Mouse (Mus musculus) forebrain, embryonic 11.5 days (tissue): ENCODE measurements around the gene Ccdc60. TPM values are rescaled to one million over a fixed set of nuclear protein-coding genes. Genes with fewer than 3 reads are reported as not detected.

Experiments
- ATAC-seq: fragments of 200-750 bp; cut with Nextera tagmentation; replicated peaks from 2 replicates; pipeline ENCODE4 v1.8.0; 2017; ENCODE audit warnings: moderate TSS enrichment; ENCODE audit not compliant: low FRiP score
- DNase-seq: peaks from one replicate; pipeline ENCODE4 v3.0.0-alpha.2; 2017; ENCODE audit warnings: low spot score
- H3K27ac ChIP-seq: fragments of 300-500 bp; sonication (generic); 2 replicates; pipeline ENCODE4 v1.5.1; 2014; ENCODE audit warnings: low read depth, low read length
- H3K27me3 ChIP-seq: fragments of 300-500 bp; sonication (generic); 2 replicates; pipeline ENCODE4 v1.6.1; 2014; ENCODE audit warnings: mild to moderate bottlenecking, low read length, mixed read lengths; ENCODE audit not compliant: control insufficient read depth, insufficient read depth
- H3K36me3 ChIP-seq: fragments of 300-500 bp; sonication (generic); 2 replicates; pipeline ENCODE4 v1.6.1; 2014; ENCODE audit warnings: mild to moderate bottlenecking, low read length, moderate library complexity, mixed read lengths; ENCODE audit not compliant: control insufficient read depth, insufficient read depth
- H3K4me1 ChIP-seq: fragments of 300-500 bp; sonication (generic); replicated peaks from 2 replicates; pipeline ENCODE4 v1.6.1; 2014; ENCODE audit warnings: low read length, mixed read lengths; ENCODE audit not compliant: control insufficient read depth, insufficient read depth
- H3K4me2 ChIP-seq: fragments of 300-500 bp; sonication (generic); 2 replicates; pipeline ENCODE4 v1.6.1; 2014; ENCODE audit warnings: low read depth, mild to moderate bottlenecking, low read length, moderate library complexity, mixed read lengths; ENCODE audit not compliant: severe bottlenecking
- H3K4me3 ChIP-seq: fragments of 300-500 bp; sonication (generic); 2 replicates; pipeline ENCODE4 v1.5.1; 2014; ENCODE audit warnings: low read depth, low read length
- H3K9ac ChIP-seq: fragments of 300-500 bp; sonication (generic); 2 replicates; pipeline ENCODE4 v1.6.1; 2014; ENCODE audit warnings: low read length
- H3K9me3 ChIP-seq: fragments of 300-500 bp; sonication (generic); 2 replicates; pipeline ENCODE4 v1.6.1; 2016; ENCODE audit warnings: low read length, mixed read lengths; ENCODE audit not compliant: control insufficient read depth
- WGBS: fragments of 180-500 bp; shearing (Covaris S2); extraction: QIAGEN DNeasy Blood & Tissue Kit; methylation state at CpG from one replicate; pipeline ENCODE4 v1.1.7; 2014; 5-methylcytosine and 5-hydroxymethylcytosine counted together
- polyA plus RNA-seq: library from polyadenylated mRNA; unstranded; fragments of >200 nt; fragmentation: Nextera tagmentation; extraction: Ambion mirVana; gene quantifications from 2 replicates; pipeline ENCODE4 v1.2.1, GENCODE M21; 2014

Gene Ccdc60
- polyA plus RNA-seq, 1 experiment from 2014 or later = 0.92 TPM

DNA sequence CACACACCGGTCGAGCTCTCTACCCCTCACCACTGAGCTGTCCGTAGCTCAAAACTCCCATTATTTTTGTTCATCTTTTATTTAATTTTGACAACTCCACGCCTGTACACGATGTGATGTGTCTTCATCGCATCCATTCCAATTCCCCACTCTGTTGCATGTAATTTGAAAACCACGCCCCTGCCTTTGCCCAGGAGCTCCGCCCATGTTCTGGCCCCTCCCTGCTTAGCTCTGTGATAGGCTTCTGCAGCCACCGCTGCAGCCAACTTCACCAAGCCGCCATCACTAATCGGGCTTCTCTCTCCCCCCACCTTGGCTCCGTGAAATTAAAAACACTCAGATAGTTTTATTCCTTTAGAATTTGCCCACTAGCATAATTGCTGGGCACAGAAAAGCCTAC, 144.1 kb downstream of the Ccdc60 start:
- Histone ChIP-seq H3K9me3 (no peaks in the 10 kb centered on the region), H3K36me3 (no peaks in the 10 kb centered on the region), H3K4me1 (no peaks in the 10 kb centered on the region), H3K27ac (no peak overlapping the region), H3K9ac (no peak overlapping the region), H3K27me3 (no peaks in the 10 kb centered on the region), H3K4me3 (no peak overlapping the region), H3K4me2 (no peak overlapping the region)
- ATAC-seq = no peak
- no peak for DNase-seq
- 69% methylated on average over 12 of the region's 12 CpGs for WGBS

DNA sequence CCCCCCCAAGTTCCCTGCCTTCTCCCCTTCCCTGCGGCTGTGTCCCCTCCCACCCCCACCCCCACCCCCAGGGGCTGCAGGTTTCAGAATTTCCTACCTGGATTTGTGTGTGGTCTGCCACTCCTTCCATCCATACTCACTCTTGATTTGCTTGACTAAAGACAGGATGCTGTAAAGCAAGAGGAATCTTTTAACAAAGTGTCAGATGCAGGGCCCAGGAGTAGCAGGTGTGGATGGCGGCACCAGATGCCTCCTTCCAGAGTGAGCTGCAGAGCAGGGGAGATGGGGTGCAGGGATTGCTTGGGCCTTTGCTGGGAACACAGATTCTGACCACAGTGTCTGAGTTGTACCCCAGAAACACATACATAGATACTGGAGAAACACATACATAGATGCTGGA, 148.1 kb downstream of the Ccdc60 start:
- no peak overlapping the region for H3K4me3 ChIP-seq
- H3K9ac ChIP-seq = no peak overlapping the region
- H3K27me3 ChIP-seq = no peaks in the 10 kb centered on the region
- no peaks in the 10 kb centered on the region for H3K4me1 ChIP-seq
- H3K36me3 ChIP-seq = no peaks in the 10 kb centered on the region
- DNase-seq = no peak
- no peak for ATAC-seq
- H3K27ac ChIP-seq = no peak overlapping the region
- no peak overlapping the region for H3K4me2 ChIP-seq
- no peaks in the 10 kb centered on the region for H3K9me3 ChIP-seq
- 52% methylated on average over 2 of the region's 2 CpGs for WGBS

DNA sequence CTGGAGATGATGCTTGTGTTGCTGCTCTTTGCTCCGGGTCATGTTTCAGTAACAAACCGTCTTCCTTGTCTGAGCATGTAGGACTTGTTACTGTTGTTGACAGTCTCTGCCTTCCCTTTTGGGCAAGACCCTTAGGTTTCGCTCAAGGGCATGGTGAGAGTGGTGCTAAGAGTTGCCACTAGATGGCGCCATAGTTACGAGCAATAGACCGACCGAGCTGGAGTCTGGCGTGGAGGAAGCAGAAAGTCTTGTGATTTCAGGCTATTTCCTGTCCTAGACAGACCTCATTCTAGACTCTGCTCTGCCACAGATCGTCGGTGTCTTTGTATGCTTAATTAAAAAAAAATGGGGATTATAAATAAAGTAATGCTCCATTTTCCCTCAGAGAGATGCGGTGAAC, 165.4 kb downstream of the Ccdc60 start:
- DNase-seq (peak; percentile 90), ATAC-seq (no peak)
- no peak overlapping the region for H3K4me3 ChIP-seq
- H3K4me1 ChIP-seq = no peaks in the 10 kb centered on the region
- no peaks in the 10 kb centered on the region for H3K36me3 ChIP-seq
- H3K9ac ChIP-seq = no peak overlapping the region
- no peak overlapping the region for H3K4me2 ChIP-seq
- H3K27me3 ChIP-seq = no peaks in the 10 kb centered on the region
- 13% methylated on average over 11 of the region's 11 CpGs for WGBS
- no peaks in the 10 kb centered on the region for H3K9me3 ChIP-seq
- no peak overlapping the region for H3K27ac ChIP-seq

DNA sequence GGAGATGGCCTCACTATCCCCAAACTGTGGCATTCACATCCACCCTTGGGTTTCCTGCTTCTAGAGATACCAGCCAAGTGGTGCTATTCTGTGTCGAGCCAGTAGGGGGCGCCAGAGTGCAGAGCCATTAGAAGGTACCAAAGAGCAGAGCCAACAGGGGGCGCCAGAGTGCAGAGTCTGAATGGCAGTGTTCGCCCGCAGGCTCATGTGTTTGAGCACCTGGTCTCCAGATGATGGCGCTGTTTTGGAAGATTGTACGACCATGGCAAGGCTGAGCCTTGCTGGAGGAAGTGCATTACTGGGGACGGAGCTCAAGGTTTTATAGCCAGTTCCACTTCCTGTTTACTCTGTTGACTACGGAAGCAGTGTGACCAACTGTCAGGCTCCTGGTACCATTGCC, 172.2 kb downstream of the Ccdc60 start:
- Histone ChIP-seq H3K9me3 (no peaks in the 10 kb centered on the region), H3K9ac (no peak overlapping the region), H3K4me1 (no peaks in the 10 kb centered on the region), H3K27ac (no peak overlapping the region), H3K27me3 (no peaks in the 10 kb centered on the region), H3K36me3 (no peaks in the 10 kb centered on the region), H3K4me2 (no peak overlapping the region), H3K4me3 (no peak overlapping the region)
- WGBS = 49% methylated on average over 9 of the region's 9 CpGs
- peak; percentile 75 for DNase-seq
- no peak for ATAC-seq

DNA sequence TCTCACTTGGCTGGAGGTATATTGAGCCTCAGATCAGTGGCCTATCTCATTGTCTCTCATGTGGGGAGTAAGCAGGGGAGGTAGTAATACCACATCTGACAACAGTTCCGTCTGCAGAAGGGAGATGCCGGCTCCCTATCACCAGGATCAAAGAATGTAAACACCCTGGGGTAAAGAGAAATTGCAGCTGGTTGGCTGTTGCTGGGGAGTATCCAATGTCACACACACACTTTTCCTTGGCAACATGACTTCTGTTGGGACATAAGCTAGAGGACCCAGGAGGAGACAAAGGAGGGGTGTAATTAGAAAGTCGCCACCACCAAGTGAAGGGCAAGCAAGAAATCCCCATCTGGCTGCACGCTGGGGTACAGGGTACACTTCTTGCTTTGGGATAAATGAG, 172.7 kb downstream of the Ccdc60 start:
- Histone ChIP-seq H3K36me3 (no peaks in the 10 kb centered on the region), H3K4me2 (no peak overlapping the region), H3K4me3 (no peak overlapping the region), H3K27me3 (no peaks in the 10 kb centered on the region), H3K27ac (no peak overlapping the region), H3K9me3 (no peaks in the 10 kb centered on the region), H3K4me1 (no peaks in the 10 kb centered on the region), H3K9ac (no peak overlapping the region)
- ATAC-seq (no peak), DNase-seq (no peak)
- WGBS = 78% methylated on average over 4 of the region's 4 CpGs

DNA sequence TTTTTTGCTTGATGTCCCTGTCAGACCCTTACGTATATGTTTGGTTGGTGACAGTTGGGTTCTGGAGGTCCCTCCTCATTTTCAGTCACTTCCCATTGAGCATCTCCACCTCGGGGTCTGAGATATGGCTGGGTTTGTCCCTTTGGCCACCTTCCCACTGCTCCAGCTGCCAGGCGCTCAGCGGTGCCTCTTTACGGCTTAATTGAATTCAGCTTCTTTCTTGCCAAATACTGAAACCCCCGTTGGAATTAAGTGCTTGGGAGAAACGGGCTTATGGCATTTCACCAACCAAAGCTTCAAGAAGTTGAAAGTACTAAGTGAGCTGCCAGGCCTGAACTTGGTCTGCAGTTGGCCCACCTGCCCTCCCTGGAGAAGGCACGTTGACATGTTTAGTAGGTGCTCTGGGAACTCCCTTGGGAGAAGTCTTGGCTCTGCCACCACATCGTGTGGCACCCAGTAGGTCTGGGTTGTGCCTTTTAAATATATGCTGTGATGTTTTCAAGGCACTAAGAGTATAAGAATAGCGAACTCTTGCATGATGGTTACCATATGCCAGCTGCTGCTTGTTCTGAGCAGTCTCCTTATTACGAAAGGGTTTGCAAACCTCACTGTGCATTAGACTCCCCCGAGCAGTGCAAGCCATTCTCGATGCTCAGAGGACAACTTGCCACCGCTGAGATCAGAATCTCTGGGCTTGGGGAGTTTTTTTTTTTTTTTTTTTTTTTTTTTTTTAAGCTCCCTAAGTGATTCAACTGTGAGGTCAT, 173.5 kb downstream of the Ccdc60 start:
- DNase-seq (no peak), ATAC-seq (no peak)
- Histone ChIP-seq H3K27me3 (no peaks in the 10 kb centered on the region), H3K4me1 (no peaks in the 10 kb centered on the region), H3K4me3 (no peak overlapping the region), H3K36me3 (no peaks in the 10 kb centered on the region), H3K27ac (no peak overlapping the region), H3K9ac (no peak overlapping the region), H3K4me2 (no peak overlapping the region), H3K9me3 (no peaks in the 10 kb centered on the region)
- 84% methylated on average over 14 of the region's 14 CpGs for WGBS

DNA sequence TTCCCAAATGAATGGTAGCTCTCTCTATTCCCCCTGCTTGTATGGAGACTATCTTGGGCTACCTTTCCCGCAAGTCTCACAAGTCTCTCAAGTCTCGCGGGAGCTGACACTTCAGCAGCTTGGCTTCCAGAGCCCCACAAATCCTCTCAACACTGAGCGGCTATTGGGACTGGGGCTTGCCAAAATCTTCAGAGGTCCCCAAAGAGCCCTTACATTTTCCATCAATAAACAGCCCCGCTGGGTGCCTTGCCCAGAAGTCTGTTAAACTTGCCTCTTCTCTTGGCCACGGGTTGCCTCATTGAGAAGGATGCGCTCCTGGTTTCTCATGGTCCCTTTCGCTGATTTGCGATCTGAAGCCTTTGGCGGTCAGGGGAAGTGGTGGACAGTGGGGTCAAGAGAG, 180.1 kb downstream of the Ccdc60 start:
- Histone ChIP-seq H3K27ac (no peak overlapping the region), H3K4me3 (no peak overlapping the region), H3K4me1 (no peaks in the 10 kb centered on the region), H3K9me3 (no peaks in the 10 kb centered on the region), H3K9ac (no peak overlapping the region), H3K27me3 (no peaks in the 10 kb centered on the region), H3K4me2 (no peak overlapping the region), H3K36me3 (no peaks in the 10 kb centered on the region)
- WGBS = 96% methylated on average over 10 of the region's 10 CpGs
- ATAC-seq (no peak), DNase-seq (no peak)

DNA sequence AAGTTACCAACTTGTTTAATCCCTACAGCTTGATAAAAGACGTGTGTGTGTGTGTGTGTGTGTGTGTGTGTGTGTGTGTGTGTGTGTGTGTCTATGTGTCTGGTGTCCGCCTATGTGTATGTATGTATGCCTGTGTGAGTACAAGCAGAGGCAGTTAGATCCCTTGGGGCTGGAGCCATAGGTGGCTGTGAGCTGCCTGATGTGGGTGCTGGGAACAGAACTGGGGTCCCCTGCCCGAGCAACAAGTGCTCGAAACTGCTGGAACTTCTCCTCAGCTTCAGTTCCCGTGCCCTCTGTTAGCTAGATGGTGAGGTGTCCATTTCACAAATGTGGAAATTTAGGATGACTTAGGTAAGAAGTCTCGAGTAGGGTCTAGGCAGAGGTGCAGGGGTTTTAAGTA, 204.6 kb downstream of the Ccdc60 start:
- Histone ChIP-seq H3K4me2 (no peak overlapping the region), H3K27ac (no peak overlapping the region), H3K36me3 (no peaks in the 10 kb centered on the region), H3K4me3 (no peak overlapping the region), H3K27me3 (peaks cover 8% of the 10 kb centered on the region), H3K9me3 (no peaks in the 10 kb centered on the region), H3K4me1 (no peaks in the 10 kb centered on the region), H3K9ac (no peak overlapping the region)
- 90% methylated on average over 6 of the region's 6 CpGs for WGBS
- ATAC-seq (no peak), DNase-seq (no peak)

DNA sequence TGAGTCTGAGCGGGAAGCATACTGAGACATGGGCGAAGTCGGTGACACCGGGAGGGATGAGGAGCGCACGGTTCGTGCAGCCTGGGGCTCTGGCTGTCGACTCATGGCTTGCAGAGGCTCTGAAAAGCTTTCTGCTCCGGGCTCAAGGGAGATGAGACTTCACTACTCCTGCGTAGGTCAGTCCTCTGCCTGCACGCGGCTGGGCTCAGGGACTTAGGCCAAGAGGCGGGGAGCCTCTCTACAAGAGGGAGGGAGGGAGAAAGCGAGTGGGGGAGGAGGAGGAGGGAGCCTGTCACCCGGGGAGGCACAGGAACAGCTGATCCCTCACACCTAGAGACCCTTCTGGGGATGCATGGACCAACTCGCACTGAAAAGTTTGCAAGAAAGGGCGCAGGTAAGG, 205.7 kb downstream of the Ccdc60 start, which contains the start of gene Tmem233:
Tmem233 (minus strand) TSS at position 164 of the 400 bp plus-strand sequence.
- no peak for ATAC-seq
- Histone ChIP-seq H3K27me3 (peaks cover 8% of the 10 kb centered on the region), H3K9me3 (no peaks in the 10 kb centered on the region), H3K4me3 (no peak within 1 kb of the TSS), H3K36me3 (no peaks in the 10 kb centered on the region), H3K4me1 (no peaks in the 10 kb centered on the region), H3K9ac (no peak within 1 kb of the TSS), H3K27ac (no peak within 1 kb of the TSS), H3K4me2 (no peak within 1 kb of the TSS)
- WGBS = 11% methylated on average over 17 of the region's 17 CpGs
- no peak for DNase-seq
